Mouse (Mus musculus): ENCODE data around the gene Ksr1. TPM values are rescaled to one million over a fixed set of nuclear protein-coding genes. Genes with fewer than 3 reads are reported as not detected.

Gene Ksr1
- polyA plus RNA-seq, 1 experiment from 2014 or later, result 0.81 TPM

GRCm38 (mm10) chr11:79089756-79090155 is 56.5 kb downstream of the Ksr1 start:
- H3K27ac ChIP-seq (ENCODE audit: low read depth), result peak overlapping the region; percentile 76; the same call in 1 of the 2 replicates
- 76% methylated on average over 1 of the region's 1 CpGs for WGBS (ENCODE audit: insufficient replicate concordance)

GRCm38 (mm10) chr11:79089027-79089426 is 57.2 kb downstream of the Ksr1 start:
- no peak overlapping the region; the same call in 1 of the 2 replicates for H3K9ac ChIP-seq (replicated peaks)
- TF ChIP-seq EP300 (IDR thresholded peaks at IDR 0.05; ENCODE audit: low read depth) (no peak), CTCF (IDR thresholded peaks at IDR 0.05; ENCODE audit: low read depth) (no peak)
- 52% methylated on average over 5 of the region's 5 CpGs for WGBS (ENCODE audit: insufficient replicate concordance)
- H3K27me3 ChIP-seq (ENCODE audit: insufficient read depth, low read length), result no peaks in the 10 kb centered on the region
- DNase-seq (no peak), ATAC-seq (no peak)
- H3K27ac ChIP-seq (ENCODE audit: low read depth), result peak overlapping the region; percentile 76
- no peak overlapping the region for H3K4me2 ChIP-seq (ENCODE audit: low read depth, low read length)
- no peak overlapping the region for H3K4me3 ChIP-seq (ENCODE audit: low read depth, low read length)
- peaks cover 38% of the 10 kb centered on the region for H3K4me1 ChIP-seq (ENCODE audit: insufficient read depth)
- no peaks in the 10 kb centered on the region for H3K9me3 ChIP-seq (ENCODE audit: low read length)
- no peaks in the 10 kb centered on the region for H3K36me3 ChIP-seq (replicated peaks; ENCODE audit: insufficient read depth, low read length)

More at GRCm38 (mm10) chr11:79089756-79090155, 56.5 kb downstream of the Ksr1 start:
- no peak overlapping the region for H3K4me3 ChIP-seq (ENCODE audit: low read depth, low read length)
- ATAC-seq (no peak), DNase-seq (no peak)
- H3K27me3 ChIP-seq (ENCODE audit: insufficient read depth, low read length), result no peaks in the 10 kb centered on the region
- H3K36me3 ChIP-seq (replicated peaks; ENCODE audit: insufficient read depth, low read length), result no peaks in the 10 kb centered on the region
- TF ChIP-seq EP300 (IDR thresholded peaks at IDR 0.05; ENCODE audit: low read depth) (no peak), CTCF (IDR thresholded peaks at IDR 0.05; ENCODE audit: low read depth) (no peak)
- no peak overlapping the region for H3K4me2 ChIP-seq (ENCODE audit: low read depth, low read length)
- H3K9ac ChIP-seq (replicated peaks), result no peak overlapping the region
- peaks cover 38% of the 10 kb centered on the region for H3K4me1 ChIP-seq (ENCODE audit: insufficient read depth)
- no peaks in the 10 kb centered on the region for H3K9me3 ChIP-seq (ENCODE audit: low read length)

GRCm38 (mm10) chr11:79088325-79088724 is 57.9 kb downstream of the Ksr1 start:
- peak overlapping the region; percentile 76 for H3K27ac ChIP-seq (ENCODE audit: low read depth)
- ATAC-seq, result peak; percentile 25; the same call in 1 of the 2 replicates

GRCm38 (mm10) chr11:79087731-79088311 is 58.4 kb downstream of the Ksr1 start:
- Histone ChIP-seq H3K4me1 (ENCODE audit: insufficient read depth) (peaks cover 40% of the 10 kb centered on the region), H3K9ac (replicated peaks) (no peak overlapping the region; the same call in 1 of the 2 replicates), H3K4me2 (ENCODE audit: low read depth, low read length) (peak overlapping the region; percentile 47), H3K27ac (ENCODE audit: low read depth) (peak overlapping the region; percentile 76), H3K4me3 (ENCODE audit: low read depth, low read length) (no peak overlapping the region), H3K9me3 (ENCODE audit: low read length) (no peaks in the 10 kb centered on the region), H3K27me3 (ENCODE audit: insufficient read depth, low read length) (no peaks in the 10 kb centered on the region), H3K36me3 (replicated peaks; ENCODE audit: insufficient read depth, low read length) (no peaks in the 10 kb centered on the region)
- peak; percentile 21 for TF ChIP-seq CTCF (IDR thresholded peaks at IDR 0.05; ENCODE audit: low read depth)
- TF ChIP-seq EP300 (IDR thresholded peaks at IDR 0.05; ENCODE audit: low read depth), result peak; percentile 25; the same call in 1 of the 2 replicates
- WGBS (ENCODE audit: insufficient replicate concordance), result 42% methylated on average over 4 of the region's 4 CpGs
- ATAC-seq (peak; percentile 66; the same call in 1 of the 2 replicates), DNase-seq (no peak)

More at GRCm38 (mm10) chr11:79088325-79088724, 57.9 kb downstream of the Ksr1 start:
- H3K4me1 ChIP-seq (ENCODE audit: insufficient read depth), result peaks cover 40% of the 10 kb centered on the region
- H3K27me3 ChIP-seq (ENCODE audit: insufficient read depth, low read length), result no peaks in the 10 kb centered on the region
- H3K36me3 ChIP-seq (replicated peaks; ENCODE audit: insufficient read depth, low read length), result no peaks in the 10 kb centered on the region
- H3K9ac ChIP-seq (replicated peaks), result no peak overlapping the region; the same call in 1 of the 2 replicates
- 44% methylated on average over 9 of the region's 9 CpGs for WGBS (ENCODE audit: insufficient replicate concordance)
- no peak for TF ChIP-seq CTCF (IDR thresholded peaks at IDR 0.05; ENCODE audit: low read depth)
- no peak for TF ChIP-seq EP300 (IDR thresholded peaks at IDR 0.05; ENCODE audit: low read depth)
- peak overlapping the region; percentile 47 for H3K4me2 ChIP-seq (ENCODE audit: low read depth, low read length)
- H3K9me3 ChIP-seq (ENCODE audit: low read length), result no peaks in the 10 kb centered on the region
- H3K4me3 ChIP-seq (ENCODE audit: low read depth, low read length), result no peak overlapping the region
- DNase-seq, result peak; percentile 37

GRCm38 (mm10) chr11:79086787-79087186 is 59.4 kb downstream of the Ksr1 start:
- Histone ChIP-seq H3K27me3 (ENCODE audit: insufficient read depth, low read length) (no peaks in the 10 kb centered on the region), H3K9ac (replicated peaks) (no peak overlapping the region), H3K36me3 (replicated peaks; ENCODE audit: insufficient read depth, low read length) (no peaks in the 10 kb centered on the region), H3K4me1 (ENCODE audit: insufficient read depth) (peaks cover 40% of the 10 kb centered on the region), H3K27ac (ENCODE audit: low read depth) (peak overlapping the region; percentile 76), H3K9me3 (ENCODE audit: low read length) (no peaks in the 10 kb centered on the region), H3K4me2 (ENCODE audit: low read depth, low read length) (peak overlapping the region; percentile 47; the same call in 1 of the 2 replicates), H3K4me3 (ENCODE audit: low read depth, low read length) (no peak overlapping the region)
- 64% methylated on average over 12 of the region's 12 CpGs for WGBS (ENCODE audit: insufficient replicate concordance)
- ATAC-seq (peak; percentile 75), DNase-seq (peak; percentile 56)
- TF ChIP-seq EP300 (IDR thresholded peaks at IDR 0.05; ENCODE audit: low read depth) (no peak), CTCF (IDR thresholded peaks at IDR 0.05; ENCODE audit: low read depth) (no peak)

GRCm38 (mm10) chr11:79085059-79085458 is 61.1 kb downstream of the Ksr1 start:
- WGBS (ENCODE audit: insufficient replicate concordance), result 52% methylated on average over 5 of the region's 5 CpGs
- Histone ChIP-seq H3K27ac (ENCODE audit: low read depth) (0 out of 2 replicates have a peak overlapping the region, but pooled peaks have one; percentile 39), H3K9ac (replicated peaks) (no peak overlapping the region), H3K27me3 (ENCODE audit: insufficient read depth, low read length) (no peaks in the 10 kb centered on the region), H3K36me3 (replicated peaks; ENCODE audit: insufficient read depth, low read length) (no peaks in the 10 kb centered on the region), H3K4me2 (ENCODE audit: low read depth, low read length) (no peak overlapping the region), H3K4me3 (ENCODE audit: low read depth, low read length) (no peak overlapping the region), H3K9me3 (ENCODE audit: low read length) (no peaks in the 10 kb centered on the region), H3K4me1 (ENCODE audit: insufficient read depth) (peaks cover 44% of the 10 kb centered on the region)
- DNase-seq (no peak), ATAC-seq (no peak)
- TF ChIP-seq CTCF (IDR thresholded peaks at IDR 0.05; ENCODE audit: low read depth) (no peak), EP300 (IDR thresholded peaks at IDR 0.05; ENCODE audit: low read depth) (no peak)

Measured in liver, postnatal 0 days (tissue).